Mouse (Mus musculus) yolk sac, embryonic 10.5 days (tissue): Measurements from ENCODE around the gene Shc2.
A peak's percentile ranks its signal among the peaks of the same experiment; 100 is the strongest.

ENCODE experiments used
- DNase-seq: peaks from one replicate; pipeline ENCODE4 v3.0.0-alpha.2; 2017; ENCODE audit warnings: low spot score

The Shc2 gene

GRCm38 (mm10) chr10:79613578-79614304 lies 24.0 kb downstream of the Shc2 start, which contains the start of gene C2cd4c:
C2cd4c (minus strand) TSS chr10:79614025.
- peak; percentile 80 for DNase-seq

GRCm38 (mm10) chr10:79612192-79613135 lies 25.3 kb downstream of the Shc2 start:
- no peak for DNase-seq

- DNase-seq = no peak
Measured at GRCm38 (mm10) chr10:79611296-79611695, 26.4 kb downstream of the Shc2 start.

- no peak for DNase-seq
Measured at GRCm38 (mm10) chr10:79609276-79609675, 28.4 kb downstream of the Shc2 start.

- DNase-seq = no peak
Measured at GRCm38 (mm10) chr10:79607892-79608291, 29.8 kb downstream of the Shc2 start.

GRCm38 (mm10) chr10:79606537-79606936 lies 31.2 kb downstream of the Shc2 start:
- no peak for DNase-seq

GRCm38 (mm10) chr10:79597936-79598230 lies 39.8 kb downstream of the Shc2 start:
- no peak for DNase-seq

GRCm38 (mm10) chr10:79597051-79597935 lies 40.4 kb downstream of the Shc2 start:
- DNase-seq = no peak

GRCm38 (mm10) chr10:79595590-79595929 lies 42.2 kb downstream of the Shc2 start:
- no peak for DNase-seq

- DNase-seq = peak; percentile 32
Measured at GRCm38 (mm10) chr10:79594872-79595589, 42.7 kb downstream of the Shc2 start.

GRCm38 (mm10) chr10:79594111-79594510 lies 43.6 kb downstream of the Shc2 start:
- DNase-seq = no peak

GRCm38 (mm10) chr10:79590702-79591101 lies 47.0 kb downstream of the Shc2 start:
- DNase-seq = no peak

- DNase-seq = no peak
Measured at GRCm38 (mm10) chr10:79587752-79588126, 50.0 kb downstream of the Shc2 start.

- no peak for DNase-seq
Measured at GRCm38 (mm10) chr10:79587061-79587751, 50.5 kb downstream of the Shc2 start, which contains the start of gene Theg. Theg (minus strand) TSS chr10:79587331.

GRCm38 (mm10) chr10:79586243-79586642 lies 51.5 kb downstream of the Shc2 start:
- DNase-seq = no peak

- no peak for DNase-seq
Measured at GRCm38 (mm10) chr10:79585723-79586122, 52.0 kb downstream of the Shc2 start.

GRCm38 (mm10) chr10:79585136-79585535 lies 52.6 kb downstream of the Shc2 start:
- DNase-seq = no peak

- DNase-seq = no peak
Measured at GRCm38 (mm10) chr10:79584426-79584825, 53.3 kb downstream of the Shc2 start.

GRCm38 (mm10) chr10:79584021-79584420 lies 53.7 kb downstream of the Shc2 start:
- DNase-seq = no peak

GRCm38 (mm10) chr10:79581501-79581900 lies 56.2 kb downstream of the Shc2 start:
- no peak for DNase-seq

- no peak for DNase-seq
Measured at GRCm38 (mm10) chr10:79580811-79581210, 56.9 kb downstream of the Shc2 start.
